Mouse (Mus musculus): ENCODE data around the gene Stip1. TPM values are rescaled to one million over a fixed set of nuclear protein-coding genes. Genes with fewer than 3 reads are reported as not detected.

Gene Stip1
- polyA plus RNA-seq, 1 experiment: 192 TPM

GRCm38 (mm10) chr19:6979001-6979479, 60.7 kb downstream of the Stip1 start:
- peaks cover 9% of the 10 kb centered on the region for H3K4me1 ChIP-seq (ENCODE audit: control insufficient read depth, insufficient read depth, low read length)
- peak; percentile 22; the same call in 1 of the 2 replicates for TF ChIP-seq POLR2A (IDR thresholded peaks at IDR 0.05; ENCODE audit: low read depth, low read length)
- TF ChIP-seq CTCF (IDR thresholded peaks at IDR 0.05; ENCODE audit: borderline replicate concordance, insufficient read depth, low read length): no peak
- peak overlapping the region; percentile 44 for H3K4me3 ChIP-seq (ENCODE audit: insufficient read depth, low read length)
- H3K27ac ChIP-seq (ENCODE audit: insufficient read depth, low read length): peak overlapping the region; percentile 21

GRCm38 (mm10) chr19:6978639-6978974, 61.2 kb downstream of the Stip1 start:
- 0 out of 2 replicates have a peak overlapping the region, but pooled peaks have one; percentile 10 for H3K27ac ChIP-seq (ENCODE audit: insufficient read depth, low read length)
- TF ChIP-seq POLR2A (IDR thresholded peaks at IDR 0.05; ENCODE audit: low read depth, low read length): no peak
- no peak for TF ChIP-seq CTCF (IDR thresholded peaks at IDR 0.05; ENCODE audit: borderline replicate concordance, insufficient read depth, low read length)
- peaks cover 9% of the 10 kb centered on the region for H3K4me1 ChIP-seq (ENCODE audit: control insufficient read depth, insufficient read depth, low read length)
- H3K4me3 ChIP-seq (ENCODE audit: insufficient read depth, low read length): peak overlapping the region; percentile 44

- H3K4me3 ChIP-seq (ENCODE audit: insufficient read depth, low read length): no peak overlapping the region
- H3K27ac ChIP-seq (ENCODE audit: insufficient read depth, low read length): no peak overlapping the region
- H3K4me1 ChIP-seq (ENCODE audit: control insufficient read depth, insufficient read depth, low read length): peaks cover 9% of the 10 kb centered on the region
- TF ChIP-seq CTCF (IDR thresholded peaks at IDR 0.05; ENCODE audit: borderline replicate concordance, insufficient read depth, low read length) (no peak), POLR2A (IDR thresholded peaks at IDR 0.05; ENCODE audit: low read depth, low read length) (no peak)
Observed at GRCm38 (mm10) chr19:6977759-6978638, 61.8 kb downstream of the Stip1 start.

GRCm38 (mm10) chr19:6975537-6976521, 63.9 kb downstream of the Stip1 start, which contains the start of gene Plcb3:
Gene Plcb3, minus strand, starts transcription at chr19:6976470.
- Histone ChIP-seq H3K4me3 (ENCODE audit: insufficient read depth, low read length) (peak within 1 kb of the TSS; percentile 98), H3K27ac (ENCODE audit: insufficient read depth, low read length) (peak within 1 kb of the TSS; percentile 84), H3K4me1 (ENCODE audit: control insufficient read depth, insufficient read depth, low read length) (peaks cover 15% of the 10 kb centered on the region)
- TF ChIP-seq POLR2A (IDR thresholded peaks at IDR 0.05; ENCODE audit: low read depth, low read length): peak; percentile 41; the same call in 1 of the 2 replicates
- no peak for TF ChIP-seq CTCF (IDR thresholded peaks at IDR 0.05; ENCODE audit: borderline replicate concordance, insufficient read depth, low read length)

GRCm38 (mm10) chr19:6974211-6975205, 65.3 kb downstream of the Stip1 start, which contains the start of gene Ppp1r14b:
Gene Ppp1r14b, plus strand, starts transcription at chr19:6974968.
- Histone ChIP-seq H3K4me3 (ENCODE audit: insufficient read depth, low read length) (peak within 1 kb of the TSS; percentile 98), H3K4me1 (ENCODE audit: control insufficient read depth, insufficient read depth, low read length) (peaks cover 15% of the 10 kb centered on the region)
- TF ChIP-seq CTCF (IDR thresholded peaks at IDR 0.05; ENCODE audit: borderline replicate concordance, insufficient read depth, low read length) (no peak), POLR2A (IDR thresholded peaks at IDR 0.05; ENCODE audit: low read depth, low read length) (peak; percentile 92)

GRCm38 (mm10) chr19:6973581-6974190, 66.1 kb downstream of the Stip1 start:
- peaks cover 12% of the 10 kb centered on the region; the same call in 1 of the 2 replicates for H3K4me1 ChIP-seq (ENCODE audit: control insufficient read depth, insufficient read depth, low read length)
- H3K27ac ChIP-seq (ENCODE audit: insufficient read depth, low read length): peak overlapping the region; percentile 61; the same call in 1 of the 2 replicates
- TF ChIP-seq POLR2A (IDR thresholded peaks at IDR 0.05; ENCODE audit: low read depth, low read length) (no peak), CTCF (IDR thresholded peaks at IDR 0.05; ENCODE audit: borderline replicate concordance, insufficient read depth, low read length) (no peak)
- H3K4me3 ChIP-seq (ENCODE audit: insufficient read depth, low read length): peak overlapping the region; percentile 41

More at GRCm38 (mm10) chr19:6974211-6975205, 65.3 kb downstream of the Stip1 start, which contains the start of gene Ppp1r14b:
- peak within 1 kb of the TSS; percentile 89 for H3K27ac ChIP-seq (ENCODE audit: insufficient read depth, low read length)

GRCm38 (mm10) chr19:6972247-6972917, 67.4 kb downstream of the Stip1 start:
- no peak for TF ChIP-seq POLR2A (IDR thresholded peaks at IDR 0.05; ENCODE audit: low read depth, low read length)
- no peak for TF ChIP-seq CTCF (IDR thresholded peaks at IDR 0.05; ENCODE audit: borderline replicate concordance, insufficient read depth, low read length)
- no peak overlapping the region for H3K27ac ChIP-seq (ENCODE audit: insufficient read depth, low read length)
- H3K4me1 ChIP-seq (ENCODE audit: control insufficient read depth, insufficient read depth, low read length): peaks cover 11% of the 10 kb centered on the region; the same call in 1 of the 2 replicates

More at GRCm38 (mm10) chr19:6972247-6972917, 67.4 kb downstream of the Stip1 start:
- H3K4me3 ChIP-seq (ENCODE audit: insufficient read depth, low read length): no peak overlapping the region
